16 mouse cellular contexts compared by ENCODE assay signal in the genomic region with DNA sequence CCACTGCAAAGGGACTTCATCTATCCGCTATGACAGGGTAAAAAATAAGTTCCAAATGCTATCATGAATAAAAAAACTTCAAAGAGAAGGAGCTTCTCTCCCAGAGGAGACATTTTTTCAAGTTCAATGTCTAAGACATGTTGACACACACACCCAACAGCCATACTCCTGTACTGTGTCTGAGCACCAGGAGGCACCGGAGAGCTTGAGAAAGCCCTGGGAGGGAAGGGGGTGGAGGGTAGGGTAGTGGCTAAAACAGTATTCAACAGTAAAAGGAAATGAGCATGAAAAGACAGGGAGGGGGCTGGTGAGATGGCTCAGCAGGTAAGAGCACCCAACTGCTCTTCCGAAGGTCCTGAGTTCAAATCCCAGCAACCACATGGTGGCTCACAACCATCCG. TPM values are rescaled to one million over a fixed set of nuclear protein-coding genes. Genes with fewer than 3 reads are reported as not detected.
DNase-seq lines count a peak whose midpoint lies in the region; ATAC-seq and TF ChIP-seq lines count a peak whose summit lies in the region.
"Had no signal": no experiment of that assay in that cellular context is flagged by ENCODE, and none has a peak within 500 bp of the region (broad histone marks: within the 10 kb centered on the region; RNA-seq: fewer than 3 reads in every experiment).

No protein-coding gene starts in this region.

- H3K9me3 ChIP-seq in heart, embryonic 12.5 days (replicated peaks) = no peaks in the 10 kb centered on the region
- H3K9me3 ChIP-seq in hindbrain, embryonic 16.5 days (ENCODE audit: control insufficient read depth, low read length) = no peaks in the 10 kb centered on the region
- H3K9me3 ChIP-seq: embryonic facial prominence, embryonic 13.5 days; hindbrain, embryonic 13.5 days; midbrain, embryonic 15.5 days had no signal

- peak; percentile 28 for DNase-seq in heart, adult 11 months
- peak; percentile 62 for DNase-seq in CD4-positive, CD25-positive, alpha-beta regulatory T cell, adult 2 months (ENCODE audit: low read depth, low spot score)
- no peak for DNase-seq in brain, embryonic 14.5 days (ENCODE audit: low read depth)
- peak; percentile 22 for DNase-seq in thymus, postnatal 0 days (ENCODE audit: low spot score)
- no peak for DNase-seq in gastrocnemius, postnatal 4 days (ENCODE audit: low spot score in 2 of 2)
- no peak for DNase-seq in gastrocnemius, postnatal 10 days
- DNase-seq: cerebellum, postnatal 36 days; heart, adult 2 months; lung, adult 2 months; right cerebral cortex, postnatal 25 days had no signal

- ATAC-seq in heart, embryonic 12.5 days (ENCODE audit: insufficient number of reproducible peaks, low FRiP score) = no peak
- no peak for ATAC-seq in hindbrain, embryonic 16.5 days
- ATAC-seq: midbrain, embryonic 15.5 days had no signal

- WGBS in heart, embryonic 12.5 days = 86% methylated on average over 4 of the region's 4 CpGs
- 97% methylated on average over 3 of the region's 4 CpGs for WGBS in hindbrain, embryonic 16.5 days

- 0 out of 2 replicates have a peak, but pooled peaks cover 3% of the 10 kb centered on the region for H3K4me1 ChIP-seq in heart, embryonic 12.5 days (replicated peaks)
- H3K4me1 ChIP-seq in hindbrain, embryonic 16.5 days (ENCODE audit: control insufficient read depth, insufficient read depth, low read depth, low read length) = no peaks in the 10 kb centered on the region
- H3K4me1 ChIP-seq: embryonic facial prominence, embryonic 13.5 days; hindbrain, embryonic 13.5 days; midbrain, embryonic 15.5 days had no signal

- H3K27me3 ChIP-seq in heart, embryonic 12.5 days (replicated peaks) = no peaks in the 10 kb centered on the region
- H3K27me3 ChIP-seq in hindbrain, embryonic 16.5 days (replicated peaks; ENCODE audit: control insufficient read depth, insufficient read depth, low read length) = no peaks in the 10 kb centered on the region
- H3K27me3 ChIP-seq: embryonic facial prominence, embryonic 13.5 days; hindbrain, embryonic 13.5 days; midbrain, embryonic 15.5 days had no signal

- 0 out of 2 replicates have a peak, but pooled peaks have one; percentile 1 for TF ChIP-seq CTCF in brain, embryonic 14.5 days (IDR thresholded peaks at IDR 0.05; ENCODE audit: borderline replicate concordance, extremely low read depth, insufficient read depth, insufficient read length)

- H3K27ac ChIP-seq in heart, embryonic 12.5 days (ENCODE audit: poor library complexity, severe bottlenecking) = no peak overlapping the region
- H3K27ac ChIP-seq in hindbrain, embryonic 16.5 days (ENCODE audit: low read depth, low read length) = no peak overlapping the region
- H3K27ac ChIP-seq: embryonic facial prominence, embryonic 13.5 days; heart, adult 2 months; hindbrain, embryonic 13.5 days; macrophage; midbrain, embryonic 15.5 days had no signal

- no peak overlapping the region for H3K9ac ChIP-seq in heart, embryonic 12.5 days
- no peak overlapping the region for H3K9ac ChIP-seq in hindbrain, embryonic 16.5 days (ENCODE audit: low read depth, low read length)
- H3K9ac ChIP-seq: embryonic facial prominence, embryonic 13.5 days; hindbrain, embryonic 13.5 days; midbrain, embryonic 15.5 days had no signal

- TF ChIP-seq POLR2A in brain, embryonic 14.5 days (IDR thresholded peaks at IDR 0.05; ENCODE audit: borderline replicate concordance, extremely low read depth, insufficient read depth, insufficient read length, poor library complexity, severe bottlenecking) = no peak

- H3K4me3 ChIP-seq in heart, embryonic 12.5 days = no peak overlapping the region
- no peak overlapping the region for H3K4me3 ChIP-seq in hindbrain, embryonic 16.5 days (ENCODE audit: low read length)
- H3K4me3 ChIP-seq: embryonic facial prominence, embryonic 13.5 days; heart, adult 2 months; hindbrain, embryonic 13.5 days; midbrain, embryonic 15.5 days had no signal

- H3K4me2 ChIP-seq in heart, embryonic 12.5 days = no peak overlapping the region
- no peak overlapping the region for H3K4me2 ChIP-seq in hindbrain, embryonic 16.5 days (ENCODE audit: low read length)
- H3K4me2 ChIP-seq: embryonic facial prominence, embryonic 13.5 days; hindbrain, embryonic 13.5 days; midbrain, embryonic 15.5 days had no signal

- H3K36me3 ChIP-seq in heart, embryonic 12.5 days = no peaks in the 10 kb centered on the region
- no peaks in the 10 kb centered on the region for H3K36me3 ChIP-seq in hindbrain, embryonic 16.5 days (ENCODE audit: control insufficient read depth, insufficient read depth, low read length)
- H3K36me3 ChIP-seq: embryonic facial prominence, embryonic 13.5 days; hindbrain, embryonic 13.5 days; midbrain, embryonic 15.5 days had no signal

RNA-seq across cellular contexts. Expression of gene Atp8a2, which starts 58.6 kb away (rescaled TPM):
- polyA plus RNA-seq in heart, embryonic 12.5 days (2016; fragmentation: Nextera tagmentation; extraction: Ambion mirVana) = 10.8 and 13.0 TPM in 2 replicates
- polyA plus RNA-seq in brain, embryonic 14.5 days (2012; rRNA removed) = 6.1 and 17.4 TPM in 2 replicates
- polyA plus RNA-seq in thymus, postnatal 0 days (2015; fragmentation: Nextera tagmentation; extraction: Ambion mirVana) = 0.80 and 1.4 TPM in 2 replicates
- 1 to 10 TPM in 1 of 2 experiments, under 1 TPM in 1; 0.91 to 1.1 TPM for total RNA-seq in gastrocnemius, postnatal 4 days (2021)
- 1 to 10 TPM; 1.4 to 1.6 TPM for total RNA-seq in gastrocnemius, postnatal 10 days (2021)
- 44.2 and 45.6 TPM in 2 replicates for polyA plus RNA-seq in hindbrain, embryonic 16.5 days (2015; fragmentation: Nextera tagmentation; extraction: Ambion mirVana)

Comparison
In these comparisons a context has a peak if more than half of its experiments do, and no peak if none do; other contexts are left out.
1. DNase-seq: peak in heart, adult 11 months (single experiment), CD4-positive, CD25-positive, alpha-beta regulatory T cell, adult 2 months (single experiment) and thymus, postnatal 0 days (single experiment); none in brain, embryonic 14.5 days (single experiment), gastrocnemius, postnatal 4 days (0 of 2) and gastrocnemius, postnatal 10 days (single experiment).